12 mouse cellular contexts compared by ENCODE assay signal in genomic region chr10:90117836-90118235, GRCm38 (mm10).
"Had no signal": no experiment of that assay in that cellular context is flagged by ENCODE, and none has a peak within 500 bp of the region (broad histone marks: within the 10 kb centered on the region; RNA-seq: fewer than 3 reads in every experiment).

No protein-coding gene starts in this region.

- H3K27me3 ChIP-seq: limb, embryonic 13.5 days; midbrain, embryonic 13.5 days; neural tube, embryonic 12.5 days; stomach, embryonic 15.5 days had no signal

- H3K4me3 ChIP-seq: limb, embryonic 13.5 days; midbrain, embryonic 13.5 days; neural tube, embryonic 12.5 days; stomach, embryonic 15.5 days had no signal

- H3K27ac ChIP-seq: limb, embryonic 13.5 days; liver, embryonic 14.5 days; midbrain, embryonic 13.5 days; neural tube, embryonic 12.5 days; stomach, embryonic 15.5 days had no signal

- DNase-seq: kidney, adult 9 months; kidney, postnatal 10 days; left cerebral cortex, postnatal 4 days; lung, adult 18-20 months; right cerebral cortex, postnatal 14 days; thymus, adult 2 months; thymus, postnatal 25 days had no signal

- H3K4me1 ChIP-seq: limb, embryonic 13.5 days; midbrain, embryonic 13.5 days; neural tube, embryonic 12.5 days; stomach, embryonic 15.5 days had no signal

- ATAC-seq: midbrain, embryonic 13.5 days had no signal
